Mouse (Mus musculus): ENCODE results near the gene Homer1. TPM values are rescaled to one million over a fixed set of nuclear protein-coding genes. Genes with fewer than 3 reads are reported as not detected.

Gene Homer1
- polyA plus RNA-seq, 1 experiment from 2014 or later: 3.5 TPM

- H3K4me1 ChIP-seq (replicated peaks; ENCODE audit: control insufficient read depth, insufficient read depth, low read length): no peaks in the 10 kb centered on the region
- WGBS: 92% methylated on average over 13 of the region's 13 CpGs
- H3K27me3 ChIP-seq (replicated peaks; ENCODE audit: control insufficient read depth, insufficient read depth, low read length): no peaks in the 10 kb centered on the region
- no peak overlapping the region for H3K9ac ChIP-seq (ENCODE audit: low read depth, low read length)
- no peak overlapping the region for H3K27ac ChIP-seq (ENCODE audit: low read depth, low read length)
- H3K4me2 ChIP-seq (replicated peaks; ENCODE audit: low read depth): no peak overlapping the region
- no peaks in the 10 kb centered on the region for H3K9me3 ChIP-seq (ENCODE audit: control insufficient read depth)
- no peak for TF ChIP-seq CTCF (IDR thresholded peaks at IDR 0.05; ENCODE audit: low read depth)
- no peaks in the 10 kb centered on the region for H3K36me3 ChIP-seq (ENCODE audit: control insufficient read depth, insufficient read depth)
- H3K4me3 ChIP-seq (ENCODE audit: low read depth, low read length): no peak overlapping the region
- ATAC-seq: no peak
Measured at GRCm38 (mm10) chr13:93332491-93332890, 33.1 kb downstream of the Homer1 start.

- H3K27ac ChIP-seq (ENCODE audit: low read depth, low read length): no peak overlapping the region
- H3K9me3 ChIP-seq (ENCODE audit: control insufficient read depth): no peaks in the 10 kb centered on the region
- H3K4me3 ChIP-seq (ENCODE audit: low read depth, low read length): no peak overlapping the region
- no peaks in the 10 kb centered on the region for H3K36me3 ChIP-seq (ENCODE audit: control insufficient read depth, insufficient read depth)
- H3K9ac ChIP-seq (ENCODE audit: low read depth, low read length): no peak overlapping the region
- no peak overlapping the region for H3K4me2 ChIP-seq (replicated peaks; ENCODE audit: low read depth)
- peak; percentile 47 for TF ChIP-seq CTCF (IDR thresholded peaks at IDR 0.05; ENCODE audit: low read depth)
- no peak for ATAC-seq
- 71% methylated on average over 3 of the region's 3 CpGs for WGBS
- H3K4me1 ChIP-seq (replicated peaks; ENCODE audit: control insufficient read depth, insufficient read depth, low read length): no peaks in the 10 kb centered on the region
- no peaks in the 10 kb centered on the region for H3K27me3 ChIP-seq (replicated peaks; ENCODE audit: control insufficient read depth, insufficient read depth, low read length)
Measured at GRCm38 (mm10) chr13:93335337-93335736, 35.9 kb downstream of the Homer1 start.

GRCm38 (mm10) chr13:93338394-93338793, 39.0 kb downstream of the Homer1 start:
- no peaks in the 10 kb centered on the region for H3K27me3 ChIP-seq (replicated peaks; ENCODE audit: control insufficient read depth, insufficient read depth, low read length)
- no peaks in the 10 kb centered on the region for H3K36me3 ChIP-seq (ENCODE audit: control insufficient read depth, insufficient read depth)
- no peak for TF ChIP-seq CTCF (IDR thresholded peaks at IDR 0.05; ENCODE audit: low read depth)
- 40% methylated on average over 5 of the region's 5 CpGs for WGBS
- no peak for ATAC-seq
- no peaks in the 10 kb centered on the region for H3K9me3 ChIP-seq (ENCODE audit: control insufficient read depth)
- H3K4me2 ChIP-seq (replicated peaks; ENCODE audit: low read depth): no peak overlapping the region
- H3K4me3 ChIP-seq (ENCODE audit: low read depth, low read length): no peak overlapping the region
- H3K9ac ChIP-seq (ENCODE audit: low read depth, low read length): no peak overlapping the region
- H3K27ac ChIP-seq (ENCODE audit: low read depth, low read length): no peak overlapping the region
- H3K4me1 ChIP-seq (replicated peaks; ENCODE audit: control insufficient read depth, insufficient read depth, low read length): no peaks in the 10 kb centered on the region

- no peak overlapping the region for H3K4me2 ChIP-seq (replicated peaks; ENCODE audit: low read depth)
- 0 out of 2 replicates have a peak, but pooled peaks cover 3% of the 10 kb centered on the region for H3K4me1 ChIP-seq (replicated peaks; ENCODE audit: control insufficient read depth, insufficient read depth, low read length)
- no peaks in the 10 kb centered on the region for H3K27me3 ChIP-seq (replicated peaks; ENCODE audit: control insufficient read depth, insufficient read depth, low read length)
- ATAC-seq: no peak
- H3K9ac ChIP-seq (ENCODE audit: low read depth, low read length): no peak overlapping the region
- H3K27ac ChIP-seq (ENCODE audit: low read depth, low read length): no peak overlapping the region
- TF ChIP-seq CTCF (IDR thresholded peaks at IDR 0.05; ENCODE audit: low read depth): peak; percentile 50
- no peaks in the 10 kb centered on the region for H3K9me3 ChIP-seq (ENCODE audit: control insufficient read depth)
- H3K4me3 ChIP-seq (ENCODE audit: low read depth, low read length): no peak overlapping the region
- no peaks in the 10 kb centered on the region for H3K36me3 ChIP-seq (ENCODE audit: control insufficient read depth, insufficient read depth)
- 76% methylated on average over 3 of the region's 3 CpGs for WGBS
Measured at GRCm38 (mm10) chr13:93340555-93341278, 41.3 kb downstream of the Homer1 start.

GRCm38 (mm10) chr13:93342641-93343040, 43.2 kb downstream of the Homer1 start:
- Histone ChIP-seq H3K4me3 (ENCODE audit: low read depth, low read length) (no peak overlapping the region; the same call in 1 of the 2 replicates), H3K4me1 (replicated peaks; ENCODE audit: control insufficient read depth, insufficient read depth, low read length) (0 out of 2 replicates have a peak, but pooled peaks cover 3% of the 10 kb centered on the region), H3K4me2 (replicated peaks; ENCODE audit: low read depth) (no peak overlapping the region; the same call in 1 of the 2 replicates), H3K36me3 (ENCODE audit: control insufficient read depth, insufficient read depth) (no peaks in the 10 kb centered on the region), H3K27me3 (replicated peaks; ENCODE audit: control insufficient read depth, insufficient read depth, low read length) (no peaks in the 10 kb centered on the region), H3K9ac (ENCODE audit: low read depth, low read length) (no peak overlapping the region), H3K9me3 (ENCODE audit: control insufficient read depth) (no peaks in the 10 kb centered on the region), H3K27ac (ENCODE audit: low read depth, low read length) (peak overlapping the region; percentile 22; the same call in 1 of the 2 replicates)
- TF ChIP-seq CTCF (IDR thresholded peaks at IDR 0.05; ENCODE audit: low read depth): no peak
- WGBS: 58% methylated on average over 5 of the region's 5 CpGs
- ATAC-seq: peak; percentile 78; the same call in 1 of the 2 replicates

GRCm38 (mm10) chr13:93344395-93344794, 45.0 kb downstream of the Homer1 start:
- TF ChIP-seq CTCF (IDR thresholded peaks at IDR 0.05; ENCODE audit: low read depth): no peak
- no peak overlapping the region for H3K9ac ChIP-seq (ENCODE audit: low read depth, low read length)
- H3K4me3 ChIP-seq (ENCODE audit: low read depth, low read length): no peak overlapping the region
- WGBS: 91% methylated on average over 1 of the region's 1 CpGs
- H3K4me2 ChIP-seq (replicated peaks; ENCODE audit: low read depth): no peak overlapping the region
- 0 out of 2 replicates have a peak, but pooled peaks cover 3% of the 10 kb centered on the region for H3K4me1 ChIP-seq (replicated peaks; ENCODE audit: control insufficient read depth, insufficient read depth, low read length)
- no peaks in the 10 kb centered on the region for H3K27me3 ChIP-seq (replicated peaks; ENCODE audit: control insufficient read depth, insufficient read depth, low read length)
- ATAC-seq: no peak
- no peaks in the 10 kb centered on the region for H3K9me3 ChIP-seq (ENCODE audit: control insufficient read depth)
- no peak overlapping the region for H3K27ac ChIP-seq (ENCODE audit: low read depth, low read length)
- no peaks in the 10 kb centered on the region for H3K36me3 ChIP-seq (ENCODE audit: control insufficient read depth, insufficient read depth)
